Mouse (Mus musculus) cerebellum, postnatal 36 days (tissue): Measurements from ENCODE around the gene Mettl7a2.

Experiments used
- DNase-seq, 2 experiments: peaks; one replicate each; pipeline ENCODE4 v3.0.0; 2021 to 2022; ENCODE audit warnings: mixed read lengths in 2 of 2

The Mettl7a2 gene

GRCm38 (mm10) chr15:100400592-100401250, 47.7 kb downstream of the Mettl7a2 start:
- no peak for DNase-seq

- no peak for DNase-seq
Measured at GRCm38 (mm10) chr15:100401811-100402210, 48.8 kb downstream of the Mettl7a2 start.

GRCm38 (mm10) chr15:100402347-100402746, 49.3 kb downstream of the Mettl7a2 start:
- no peak for DNase-seq

- DNase-seq = no peak
Measured at GRCm38 (mm10) chr15:100402798-100403197, 49.8 kb downstream of the Mettl7a2 start.

- no peak for DNase-seq
Measured at GRCm38 (mm10) chr15:100403318-100404000, 50.5 kb downstream of the Mettl7a2 start.

GRCm38 (mm10) chr15:100406088-100406487, 53.1 kb downstream of the Mettl7a2 start:
- DNase-seq = no peak

GRCm38 (mm10) chr15:100410918-100411672, 58.1 kb downstream of the Mettl7a2 start:
- no peak for DNase-seq
